Mouse (Mus musculus) G1E (cell line): ENCODE results near the gene Thsd7a. TPM values are rescaled to one million over a fixed set of nuclear protein-coding genes. Genes with fewer than 3 reads are reported as not detected.

Source experiments
- ATAC-seq: 2 replicates; pipeline ENCODE4 v1.8.0; 2016; ENCODE audit warnings: mild to moderate bottlenecking; ENCODE audit not compliant: insufficient number of reproducible peaks, poor library complexity, low FRiP score, severe bottlenecking; ENCODE audit errors: extremely low read depth
- DNase-seq: peaks from one replicate; pipeline ENCODE4 v3.0.0; 2012; ENCODE audit warnings: low spot score
- H3K27me3 ChIP-seq: 2 replicates; pipeline ENCODE4 v1.6.1; 2012; ENCODE audit warnings: mild to moderate bottlenecking, low read length, inconsistent platforms; ENCODE audit not compliant: insufficient read depth
- H3K36me3 ChIP-seq: replicated peaks from 2 replicates; pipeline ENCODE3; 2012; ENCODE audit warnings: mild to moderate bottlenecking, inconsistent platforms
- H3K4me1 ChIP-seq: 2 replicates; pipeline ENCODE4 v1.6.1; 2012; ENCODE audit warnings: low read depth, low read length, inconsistent platforms, mixed read lengths; ENCODE audit not compliant: insufficient read depth
- H3K4me3 ChIP-seq: 2 replicates; pipeline ENCODE4 v1.5.1; 2012; ENCODE audit warnings: low read depth, mild to moderate bottlenecking, inconsistent platforms, low read length, moderate library complexity, mixed read lengths
- H3K9me3 ChIP-seq: replicated peaks from 2 replicates; pipeline ENCODE4 v1.6.1; 2012; ENCODE audit warnings: inconsistent platforms
- CTCF ChIP-seq: IDR thresholded peaks from 2 replicates; pipeline ENCODE4 v1.5.1; 2012; ENCODE audit warnings: low read depth, low read length, inconsistent platforms, mixed read lengths
- GATA1 ChIP-seq: IDR thresholded peaks from 2 replicates; pipeline ENCODE4 v1.6.1; 2012; ENCODE audit warnings: borderline replicate concordance, low read length, inconsistent platforms, mixed read lengths
- GATA2 ChIP-seq: IDR thresholded peaks from 2 replicates; pipeline ENCODE4 v1.6.1; 2012; ENCODE audit warnings: low read depth, low read length, inconsistent platforms, borderline replicate concordance
- POLR2AphosphoS5 ChIP-seq: IDR thresholded peaks from 2 replicates; pipeline ENCODE4 v1.6.1; 2012; ENCODE audit warnings: low read depth, low read length, inconsistent platforms; ENCODE audit not compliant: insufficient replicate concordance
- TAL1 ChIP-seq: conservative IDR thresholded peaks from 2 replicates; pipeline ENCODE4 v1.6.1; 2012; ENCODE audit warnings: low read depth, low read length, inconsistent platforms, mixed read lengths
- polyA plus RNA-seq: library from polyadenylated mRNA; stranded (reverse); fragments of >175 nt; gene quantifications from 2 replicates; pipeline ENCODE4 v1.2.3, GENCODE M21; 2012
- total RNA-seq, 2 experiments: library from RNA; stranded (forward) in 1 of 2; stranded (reverse) in 1 of 2; fragments of 200-1000 nt in 1 of 2; fragments of >200 nt in 1 of 2; fragmentation: Nextera tagmentation in 1 of 2; gene quantifications; 2 replicates each; pipeline ENCODE4 v1.2.3; 2014 to 2017

Thsd7a gene
- total and polyA plus RNA-seq, 3 experiments: 0.10 to 0.11 TPM; not detected in 1

GRCm38 (mm10) chr6:12336590-12337584 lies 412.3 kb downstream of the Thsd7a start:
- Histone ChIP-seq H3K9me3 (no peaks in the 10 kb centered on the region), H3K36me3 (no peaks in the 10 kb centered on the region), H3K27me3 (no peaks in the 10 kb centered on the region), H3K4me3 (no peak overlapping the region), H3K4me1 (no peaks in the 10 kb centered on the region)
- TF ChIP-seq TAL1 (no peak), POLR2AphosphoS5 (no peak), GATA2 (no peak), CTCF (no peak), GATA1 (no peak)
- DNase-seq (no peak), ATAC-seq (no peak)

DNA sequence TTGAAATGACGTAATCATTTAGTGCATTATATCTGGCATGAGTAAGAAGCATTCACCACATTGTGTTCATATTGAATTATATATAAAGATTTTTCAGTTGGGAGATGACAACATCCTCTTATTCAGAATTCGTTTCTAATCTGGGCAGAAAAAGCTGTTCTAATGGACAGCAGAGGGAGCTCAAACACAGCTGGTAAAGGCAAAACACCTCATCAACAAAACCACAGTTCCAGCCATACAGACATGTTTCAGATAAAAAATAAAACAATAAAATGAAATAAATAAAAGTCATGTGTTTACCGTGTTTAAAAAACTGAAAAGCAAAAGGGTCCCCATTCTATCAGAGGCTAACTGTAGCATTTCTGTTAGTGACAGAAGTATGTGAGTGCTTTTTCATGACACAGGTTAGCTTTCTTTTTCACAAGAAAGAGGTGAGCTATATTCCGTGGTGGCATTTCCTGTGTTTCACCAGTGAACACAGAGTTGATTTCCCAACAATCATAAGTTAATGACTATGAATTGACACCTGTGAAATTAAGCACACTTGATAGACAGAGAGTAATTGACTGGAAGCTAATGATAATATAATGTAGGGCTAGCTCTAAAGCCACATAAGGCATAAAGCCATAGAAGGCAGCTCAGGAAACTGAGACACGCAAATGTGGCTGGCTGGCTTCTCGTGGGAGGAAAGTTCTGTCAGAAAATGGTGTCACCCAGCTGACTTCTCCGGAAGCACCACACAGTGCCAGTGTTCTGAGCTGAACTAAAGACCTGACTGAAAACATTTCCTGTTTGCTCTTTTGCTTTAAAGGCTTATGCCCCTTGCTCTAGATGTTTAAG lies 433.9 kb downstream of the Thsd7a start:
- Histone ChIP-seq H3K27me3 (peaks cover 4% of the 10 kb centered on the region; the same call in 1 of the 2 replicates), H3K36me3 (no peaks in the 10 kb centered on the region), H3K4me3 (no peak overlapping the region), H3K9me3 (no peaks in the 10 kb centered on the region), H3K4me1 (no peaks in the 10 kb centered on the region)
- DNase-seq: no peak
- no peak for ATAC-seq
- TF ChIP-seq GATA1 (no peak), GATA2 (no peak), TAL1 (no peak), POLR2AphosphoS5 (no peak), CTCF (no peak)

DNA sequence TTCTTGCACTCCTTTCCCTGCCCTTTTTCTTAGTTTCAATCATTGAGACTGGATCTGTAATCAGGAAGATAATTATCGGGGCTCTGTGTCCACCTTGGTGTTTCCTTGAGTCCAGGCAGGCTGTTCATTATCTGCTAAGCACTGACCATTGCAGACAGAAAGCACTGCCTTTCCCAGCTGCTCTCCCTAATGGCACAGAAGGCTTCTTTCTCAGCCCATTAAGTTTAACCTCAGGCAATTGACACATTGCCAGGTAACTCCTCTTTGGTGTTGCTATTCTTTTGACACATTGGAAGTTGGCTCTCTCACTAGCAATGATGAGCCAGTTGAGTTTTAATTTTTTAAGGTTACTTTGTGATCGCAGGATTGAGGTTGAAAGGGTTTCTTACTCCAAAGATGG lies 441.7 kb downstream of the Thsd7a start:
- no peaks in the 10 kb centered on the region for H3K36me3 ChIP-seq
- H3K9me3 ChIP-seq: no peaks in the 10 kb centered on the region
- ATAC-seq (no peak), DNase-seq (no peak)
- H3K4me3 ChIP-seq: no peak overlapping the region
- TF ChIP-seq CTCF (no peak), POLR2AphosphoS5 (no peak), GATA2 (no peak), GATA1 (no peak), TAL1 (no peak)
- no peaks in the 10 kb centered on the region for H3K4me1 ChIP-seq
- H3K27me3 ChIP-seq: peaks cover 4% of the 10 kb centered on the region; the same call in 1 of the 2 replicates

DNA sequence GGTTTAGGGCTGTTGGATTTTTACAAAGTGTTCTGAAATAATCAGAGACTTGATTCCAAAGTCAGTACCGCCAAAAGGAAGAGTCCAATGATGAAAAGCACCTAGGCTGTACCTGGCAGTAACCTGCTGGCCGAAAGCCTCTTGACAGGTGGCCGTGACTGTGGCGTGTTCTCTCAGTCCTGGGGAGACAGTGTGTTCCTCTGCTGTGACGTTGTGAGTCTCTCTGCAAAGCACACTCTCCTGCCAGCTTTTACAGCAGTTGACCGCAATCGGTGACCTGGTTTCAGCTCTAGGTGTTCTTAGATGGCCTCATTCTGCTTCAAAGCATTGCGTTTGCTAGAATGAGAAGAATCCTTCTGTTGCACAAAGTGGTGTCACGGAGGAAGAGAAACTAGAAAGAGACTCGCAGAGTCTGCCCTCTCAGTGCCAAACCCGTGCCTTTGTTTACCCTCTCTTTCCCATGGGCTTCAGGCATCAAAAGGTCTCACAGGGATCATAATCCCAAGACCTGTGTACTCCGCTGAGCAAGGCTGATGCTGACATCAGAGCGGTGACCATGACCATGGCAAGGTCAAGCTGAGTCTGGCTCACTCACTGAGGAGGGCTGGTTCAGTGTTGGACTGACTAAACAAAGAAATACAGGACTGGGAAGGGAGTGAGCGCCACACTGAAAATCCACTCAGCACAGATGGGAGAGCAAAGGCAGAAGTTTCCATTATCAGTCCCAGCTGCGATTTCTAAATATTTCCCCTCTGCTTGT lies 486.4 kb downstream of the Thsd7a start:
- H3K36me3 ChIP-seq: no peaks in the 10 kb centered on the region
- no peaks in the 10 kb centered on the region for H3K27me3 ChIP-seq
- H3K9me3 ChIP-seq: no peaks in the 10 kb centered on the region
- no peaks in the 10 kb centered on the region for H3K4me1 ChIP-seq
- no peak overlapping the region for H3K4me3 ChIP-seq
- DNase-seq: no peak
- no peak for TF ChIP-seq TAL1
- no peak for TF ChIP-seq POLR2AphosphoS5
- TF ChIP-seq GATA2: no peak
- no peak for TF ChIP-seq CTCF
- TF ChIP-seq GATA1: no peak
- no peak for ATAC-seq
